Comparison of ENCODE assay signal across 12 mouse cellular contexts in the genomic region with DNA sequence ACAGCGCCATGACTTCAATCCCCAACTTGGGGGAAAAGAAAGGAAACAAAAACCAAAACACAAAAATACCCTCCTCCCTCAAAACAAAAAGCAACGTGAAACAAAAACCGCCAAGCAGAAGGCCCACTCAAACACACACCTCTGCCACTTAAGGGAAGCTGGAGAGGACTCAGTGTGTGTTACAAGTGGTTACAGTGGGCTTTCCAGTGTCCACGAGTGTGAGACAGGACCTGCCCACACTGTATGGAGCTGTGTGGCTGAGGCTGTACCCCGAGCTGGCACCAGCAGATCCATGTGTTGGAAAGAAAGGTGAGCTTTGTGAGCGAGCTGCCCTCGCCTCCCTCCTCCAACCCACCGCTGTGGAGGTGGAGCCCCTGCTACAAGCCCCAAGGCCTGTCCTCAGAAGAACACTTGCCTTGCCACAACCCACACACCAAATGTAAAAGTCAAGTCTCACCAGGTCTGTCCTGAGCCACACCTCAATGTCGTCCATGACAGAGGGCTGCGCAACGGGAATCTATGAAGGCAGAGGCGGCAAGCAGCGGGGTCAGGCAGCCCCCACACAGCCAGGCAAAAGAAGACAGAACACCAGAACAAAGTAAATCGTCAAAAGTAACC. TPM values are rescaled to one million over a fixed set of nuclear protein-coding genes. Genes with fewer than 3 reads are reported as not detected.
DNase-seq lines count a peak whose midpoint lies in the region; ATAC-seq and TF ChIP-seq lines count a peak whose summit lies in the region.
"Had no signal": no experiment of that assay in that cellular context is flagged by ENCODE, and none has a peak within 500 bp of the region (broad histone marks: within the 10 kb centered on the region; RNA-seq: fewer than 3 reads in every experiment).

No protein-coding gene starts in this region.

- no peak for TF ChIP-seq POLR2A in kidney, adult 2 months (IDR thresholded peaks at IDR 0.05; ENCODE audit: low read depth, low read length)

- H3K36me3 ChIP-seq in heart, embryonic 11.5 days (ENCODE audit: control insufficient read depth, insufficient read depth, low read length), result no peaks in the 10 kb centered on the region
- H3K36me3 ChIP-seq in lung, embryonic 15.5 days, result no peaks in the 10 kb centered on the region; the same call in 1 of the 2 replicates
- peaks cover 9% of the 10 kb centered on the region; the same call in 1 of the 2 replicates for H3K36me3 ChIP-seq in embryonic facial prominence, embryonic 14.5 days (ENCODE audit: control insufficient read depth, insufficient read depth, low read length)
- H3K36me3 ChIP-seq in kidney, adult 2 months (ENCODE audit: control insufficient read depth, insufficient read depth, low read length), result no peaks in the 10 kb centered on the region

- no peak overlapping the region for H3K4me3 ChIP-seq in heart, embryonic 11.5 days (ENCODE audit: low read depth, low read length)
- no peak overlapping the region for H3K4me3 ChIP-seq in lung, embryonic 15.5 days
- no peak overlapping the region for H3K4me3 ChIP-seq in embryonic facial prominence, embryonic 14.5 days (ENCODE audit: low read depth, low read length)
- no peak overlapping the region for H3K4me3 ChIP-seq in kidney, adult 2 months (ENCODE audit: insufficient read depth, low read depth, low read length)

- 0 out of 2 replicates have a peak overlapping the region, but pooled peaks have one; percentile 24 for H3K27ac ChIP-seq in heart, embryonic 11.5 days (ENCODE audit: low read depth, low read length)
- peak overlapping the region; percentile 37; the same call in 1 of the 2 replicates for H3K27ac ChIP-seq in lung, embryonic 15.5 days
- H3K27ac ChIP-seq in embryonic facial prominence, embryonic 14.5 days (replicated peaks; ENCODE audit: low read depth, low read length), result peak overlapping the region; percentile 28; the same call in 1 of the 2 replicates
- no peak overlapping the region for H3K27ac ChIP-seq in kidney, adult 2 months (ENCODE audit: insufficient read depth, low read depth, low read length)

- H3K4me1 ChIP-seq in heart, embryonic 11.5 days (ENCODE audit: control insufficient read depth, insufficient read depth, low read length), result peaks cover 28% of the 10 kb centered on the region
- peaks cover 48% of the 10 kb centered on the region for H3K4me1 ChIP-seq in lung, embryonic 15.5 days
- no peaks in the 10 kb centered on the region for H3K4me1 ChIP-seq in embryonic facial prominence, embryonic 14.5 days (ENCODE audit: control insufficient read depth, insufficient read depth, low read length)
- H3K4me1 ChIP-seq in kidney, adult 2 months (ENCODE audit: control insufficient read depth, insufficient read depth, low read length), result no peaks in the 10 kb centered on the region; the same call in 1 of the 2 replicates

- ATAC-seq in heart, embryonic 11.5 days (replicated peaks; ENCODE audit: insufficient number of reproducible peaks, low FRiP score, low TSS enrichment), result no peak
- 0 out of 2 replicates have a peak, but pooled peaks have one; percentile 31 for ATAC-seq in lung, embryonic 15.5 days (ENCODE audit: borderline replicate concordance, extremely low read depth, low FRiP score, low TSS enrichment)
- ATAC-seq in embryonic facial prominence, embryonic 14.5 days (ENCODE audit: low read depth), result no peak
- ATAC-seq: intestine, postnatal 0 days; midbrain, embryonic 16.5 days had no signal

- H3K9me3 ChIP-seq in heart, embryonic 11.5 days (replicated peaks; ENCODE audit: control insufficient read depth, low read length), result no peaks in the 10 kb centered on the region
- no peaks in the 10 kb centered on the region for H3K9me3 ChIP-seq in lung, embryonic 15.5 days
- no peaks in the 10 kb centered on the region for H3K9me3 ChIP-seq in embryonic facial prominence, embryonic 14.5 days (ENCODE audit: control insufficient read depth, low read length)

- no peak overlapping the region for H3K9ac ChIP-seq in heart, embryonic 11.5 days (ENCODE audit: low read depth, low read length)
- 0 out of 2 replicates have a peak overlapping the region, but pooled peaks have one; percentile 16 for H3K9ac ChIP-seq in lung, embryonic 15.5 days
- 0 out of 2 replicates have a peak overlapping the region, but pooled peaks have one; percentile 19 for H3K9ac ChIP-seq in embryonic facial prominence, embryonic 14.5 days (ENCODE audit: low read depth, low read length)

- no peak for DNase-seq in heart, adult 18-20 months
- no peak for DNase-seq in lung, postnatal 14 days
- no peak for DNase-seq in embryonic facial prominence, embryonic 14.5 days (ENCODE audit: low spot score)
- peak; percentile 57 to 63 for DNase-seq in thymus, postnatal 10 days (ENCODE audit: low spot score in 2 of 2)
- no peak for DNase-seq in embryo, embryonic 11 days
- DNase-seq in kidney, adult 2 months, result no peak
- DNase-seq: liver; spleen, adult 18-20 months had no signal

- no peak overlapping the region for H3K4me2 ChIP-seq in heart, embryonic 11.5 days
- no peak overlapping the region for H3K4me2 ChIP-seq in lung, embryonic 15.5 days
- no peak overlapping the region for H3K4me2 ChIP-seq in embryonic facial prominence, embryonic 14.5 days (ENCODE audit: low read depth, low read length)

- H3K27me3 ChIP-seq in heart, embryonic 11.5 days (ENCODE audit: control insufficient read depth, insufficient read depth, low read length), result no peaks in the 10 kb centered on the region
- H3K27me3 ChIP-seq in lung, embryonic 15.5 days, result no peaks in the 10 kb centered on the region
- no peaks in the 10 kb centered on the region for H3K27me3 ChIP-seq in embryonic facial prominence, embryonic 14.5 days (replicated peaks; ENCODE audit: control insufficient read depth, insufficient read depth, low read length)
- H3K27me3 ChIP-seq in kidney, adult 2 months (replicated peaks; ENCODE audit: control insufficient read depth, insufficient read depth, low read length), result no peaks in the 10 kb centered on the region

- WGBS in heart, embryonic 11.5 days (ENCODE audit: insufficient replicate concordance), result 74% methylated on average over 14 of the region's 14 CpGs
- WGBS in lung, embryonic 15.5 days, result 54% methylated on average over 14 of the region's 14 CpGs
- WGBS in embryonic facial prominence, embryonic 14.5 days, result 70% methylated on average over 14 of the region's 14 CpGs
- WGBS in kidney, adult 2 months, result 80% methylated on average over 14 of the region's 14 CpGs

- TF ChIP-seq CTCF in kidney, adult 2 months (conservative IDR thresholded peaks at IDR 0.05; ENCODE audit: insufficient read depth, insufficient read length, low read depth, low read length), result no peak

RNA-seq across cellular contexts. Expression of a gene that starts 10.2 kb away (rescaled TPM):
- polyA plus RNA-seq in heart, embryonic 11.5 days (2014; fragmentation: Nextera tagmentation; extraction: Ambion mirVana), result 39.0 and 41.0 TPM in 2 replicates
- total RNA-seq in heart, adult 18-20 months (2021), result 10 to 100 TPM; 25.7 to 36.6 TPM
- 74.3 and 76.8 TPM in 2 replicates for polyA plus RNA-seq in lung, embryonic 15.5 days (2015; fragmentation: Nextera tagmentation; extraction: Ambion mirVana)
- 58.3 and 67.6 TPM in 2 replicates for polyA plus RNA-seq in embryonic facial prominence, embryonic 14.5 days (2014; fragmentation: Nextera tagmentation; extraction: Ambion mirVana)
- polyA plus RNA-seq in kidney, adult 2 months (2012; rRNA removed), result 89.1 and 123 TPM in 2 replicates

Comparison
In these comparisons a context has a peak if more than half of its experiments do, and no peak if none do; other contexts are left out.
1. DNase-seq: peak in thymus, postnatal 10 days (2 of 2); none in heart, adult 18-20 months (0 of 2), lung, postnatal 14 days (single experiment), embryonic facial prominence, embryonic 14.5 days (single experiment), embryo, embryonic 11 days (single experiment) and kidney, adult 2 months (single experiment).